Mouse (Mus musculus) CH12.LX (cell line): ENCODE results near the gene Clpb. TPM values are rescaled to one million over a fixed set of nuclear protein-coding genes. Genes with fewer than 3 reads are reported as not detected.
"Not testable (repeated sequence)": the region's sequence is repeated elsewhere in the genome, so short reads cannot be mapped to it uniquely, and the experiment has no call there.

Experiments used
- DNase-seq: peaks from one replicate; pipeline ENCODE4 v3.0.0-alpha.2; 2013; ENCODE audit errors: extremely low read depth
- H3K27ac ChIP-seq: 2 replicates; pipeline ENCODE4 v1.5.1; 2012; ENCODE audit warnings: low read depth, mild to moderate bottlenecking, control low read depth, moderate library complexity; ENCODE audit not compliant: insufficient read depth
- H3K27me3 ChIP-seq: replicated peaks from 2 replicates; pipeline ENCODE3; 2012; ENCODE audit warnings: inconsistent platforms
- H3K36me3 ChIP-seq, 2 experiments: replicated peaks in 1 of 2; 2 replicates each; pipeline versions ENCODE3 to v1.6.1; 2012; ENCODE audit warnings: inconsistent platforms in 1 of 2, low read length in 1 of 2, mild to moderate bottlenecking in 1 of 2, mixed read lengths in 1 of 2, moderate library complexity in 1 of 2; ENCODE audit not compliant: control insufficient read depth in 1 of 2, insufficient read depth in 1 of 2
- H3K4me1 ChIP-seq, 2 experiments: 2 replicates each; pipeline ENCODE4 v1.6.1; 2012; ENCODE audit warnings: inconsistent platforms in 1 of 2, moderate library complexity in 1 of 2; ENCODE audit not compliant: insufficient read depth in 2 of 2, control insufficient read depth in 1 of 2
- H3K4me2 ChIP-seq: 2 replicates; pipeline ENCODE4 v1.6.1; 2012; ENCODE audit warnings: low read depth, mild to moderate bottlenecking, control low read depth; ENCODE audit not compliant: poor library complexity, insufficient read depth, severe bottlenecking
- H3K4me3 ChIP-seq, 3 experiments: fragments of 150-350 bp in 1 of 3; sonication (generic) in 1 of 3; replicated peaks in 1 of 3; 2 replicates each; pipeline versions ENCODE3 to v1.5.1; 2011 to 2012; ENCODE audit warnings: low read depth in 2 of 3, low read length in 2 of 3, mild to moderate bottlenecking in 2 of 3, moderate library complexity in 2 of 3, control low read depth in 1 of 3, improper control_type of control experiment in 1 of 3, inconsistent platforms in 1 of 3, mixed read lengths in 1 of 3; ENCODE audit not compliant: poor library complexity in 1 of 3
- H3K79me2 ChIP-seq: replicated peaks from 2 replicates; pipeline ENCODE4 v1.6.1; 2012; ENCODE audit warnings: mild to moderate bottlenecking, moderate library complexity; ENCODE audit not compliant: control insufficient read depth, poor library complexity, insufficient read depth, severe bottlenecking; ENCODE audit errors: extremely low read depth
- H3K9ac ChIP-seq: 2 replicates; pipeline ENCODE4 v1.6.1; 2012; ENCODE audit warnings: low read depth, mild to moderate bottlenecking, control low read depth, moderate library complexity; ENCODE audit not compliant: insufficient read depth
- H3K9me3 ChIP-seq: replicated peaks from 2 replicates; pipeline ENCODE3; 2012; ENCODE audit warnings: low read length, inconsistent platforms, mixed read lengths
- CHD2 ChIP-seq: IDR thresholded peaks from 2 replicates; pipeline ENCODE4 v1.6.1; 2011; ENCODE audit warnings: low read length, improper control_type of control experiment
- CTCF ChIP-seq, 2 experiments: IDR thresholded peaks in 1 of 2; conservative IDR thresholded peaks in 1 of 2; 2 replicates each; pipeline ENCODE4 v1.5.1; 2011 to 2012; ENCODE audit warnings: low read depth in 2 of 2, low read length in 2 of 2, improper control_type of control experiment in 1 of 2, inconsistent platforms in 1 of 2, mild to moderate bottlenecking in 1 of 2, moderate library complexity in 1 of 2
- E2F4 ChIP-seq: IDR thresholded peaks from 2 replicates; pipeline ENCODE4 v1.6.1; 2011; ENCODE audit warnings: low read depth, low read length, improper control_type of control experiment; ENCODE audit not compliant: insufficient replicate concordance
- ELF1 ChIP-seq: IDR thresholded peaks from 2 replicates; pipeline ENCODE4 v1.6.1; 2014; ENCODE audit warnings: low read depth, mild to moderate bottlenecking, inconsistent platforms, low read length, improper control_type of control experiment
- HCFC1 ChIP-seq: IDR thresholded peaks from 2 replicates; pipeline ENCODE4 v1.6.1; 2012; ENCODE audit warnings: low read depth, mild to moderate bottlenecking, inconsistent platforms, low read length, improper control_type of control experiment
- IRF4 ChIP-seq: IDR thresholded peaks from 2 replicates; pipeline ENCODE4 v1.6.1; 2014; ENCODE audit warnings: low read depth, mild to moderate bottlenecking, inconsistent platforms, low read length, improper control_type of control experiment
- KAT2A ChIP-seq: IDR thresholded peaks from 2 replicates; pipeline ENCODE4 v1.6.1; 2012; ENCODE audit warnings: low read length, improper control_type of control experiment, inconsistent platforms; ENCODE audit not compliant: insufficient replicate concordance
- MAFK ChIP-seq: IDR thresholded peaks from 2 replicates; pipeline ENCODE4 v1.6.1; 2011; ENCODE audit warnings: low read length, improper control_type of control experiment; ENCODE audit not compliant: insufficient replicate concordance
- MEF2A ChIP-seq: IDR thresholded peaks from 2 replicates; pipeline ENCODE4 v1.6.1; 2014; ENCODE audit warnings: low read depth, mild to moderate bottlenecking, inconsistent platforms, low read length, improper control_type of control experiment, borderline replicate concordance
- MYC ChIP-seq: IDR thresholded peaks from 2 replicates; pipeline ENCODE4 v1.6.1; 2011; ENCODE audit warnings: low read depth, mild to moderate bottlenecking, improper control_type of control experiment, low read length
- NELFE ChIP-seq: IDR thresholded peaks from 2 replicates; pipeline ENCODE4 v1.6.1; 2011; ENCODE audit warnings: low read depth, low read length, improper control_type of control experiment
- NRF1 ChIP-seq: IDR thresholded peaks from 2 replicates; pipeline ENCODE4 v1.6.1; 2014; ENCODE audit warnings: low read depth, mild to moderate bottlenecking, inconsistent platforms, low read length, improper control_type of control experiment, moderate library complexity
- POLR2AphosphoS2 ChIP-seq: IDR thresholded peaks from 2 replicates; pipeline ENCODE4 v1.6.1; 2011; ENCODE audit warnings: low read depth, low read length, improper control_type of control experiment
- RAD21 ChIP-seq: IDR thresholded peaks from 2 replicates; pipeline ENCODE4 v1.6.1; 2011; ENCODE audit warnings: low read depth, mild to moderate bottlenecking, low read length, improper control_type of control experiment, moderate library complexity
- TCF12 ChIP-seq: IDR thresholded peaks from 2 replicates; pipeline ENCODE4 v1.6.1; 2014; ENCODE audit warnings: low read depth, mild to moderate bottlenecking, inconsistent platforms, low read length, improper control_type of control experiment
- USF1 ChIP-seq: IDR thresholded peaks from 2 replicates; pipeline ENCODE4 v1.6.1; 2014; ENCODE audit warnings: low read depth, mild to moderate bottlenecking, inconsistent platforms, low read length, improper control_type of control experiment
- ZC3H11A ChIP-seq: IDR thresholded peaks from 2 replicates; pipeline ENCODE4 v1.6.1; 2012; ENCODE audit warnings: low read depth, mild to moderate bottlenecking, inconsistent platforms, low read length, improper control_type of control experiment
- ZMIZ1 ChIP-seq: IDR thresholded peaks from 2 replicates; pipeline ENCODE4 v1.6.1; 2012; ENCODE audit warnings: low read depth, mild to moderate bottlenecking, inconsistent platforms, low read length, improper control_type of control experiment
- ZNF384 ChIP-seq: IDR thresholded peaks from 2 replicates; pipeline ENCODE4 v1.6.1; 2012; ENCODE audit warnings: low read depth, low read length, improper control_type of control experiment, inconsistent platforms
- dilution Hi-C: fragments of 300-500 bp; cut with MboI; formaldehyde crosslinking; loops from 2 replicates; pipeline ENCODE4 v1.14.3; 2020; ENCODE audit warnings: low sequenced_read_pairs; ENCODE audit not compliant: extremely low pct_unique_long_range_greater_than_20kb, extremely low pct_ligation_motif_present
- in situ Hi-C: fragments of 300-500 bp; cut with MboI; formaldehyde crosslinking; loops from 3 replicates; pipeline ENCODE4 v1.14.3; 2019; ENCODE audit warnings: low sequenced_read_pairs, low pct_ligation_motif_present, low pct_unique_long_range_greater_than_20kb, mixed read lengths
- polyA plus RNA-seq: library from polyadenylated mRNA; unstranded; fragments of >175 nt; gene quantifications from 2 replicates; pipeline ENCODE4 v1.2.1, GENCODE M21; 2012; ENCODE audit warnings: low read depth; ENCODE audit not compliant: insufficient read length
- total RNA-seq, 2 experiments: library from RNA; depleted of rRNA; stranded (reverse); fragments of 300-350 nt in 1 of 2; fragments of >200 nt in 1 of 2; gene quantifications; 2 replicates each; pipeline ENCODE4 v1.2.3; 2012 to 2014

Gene Clpb
- total and polyA plus RNA-seq, 3 experiments, result 25.5 to 68.4 (median 41.7) TPM

DNA sequence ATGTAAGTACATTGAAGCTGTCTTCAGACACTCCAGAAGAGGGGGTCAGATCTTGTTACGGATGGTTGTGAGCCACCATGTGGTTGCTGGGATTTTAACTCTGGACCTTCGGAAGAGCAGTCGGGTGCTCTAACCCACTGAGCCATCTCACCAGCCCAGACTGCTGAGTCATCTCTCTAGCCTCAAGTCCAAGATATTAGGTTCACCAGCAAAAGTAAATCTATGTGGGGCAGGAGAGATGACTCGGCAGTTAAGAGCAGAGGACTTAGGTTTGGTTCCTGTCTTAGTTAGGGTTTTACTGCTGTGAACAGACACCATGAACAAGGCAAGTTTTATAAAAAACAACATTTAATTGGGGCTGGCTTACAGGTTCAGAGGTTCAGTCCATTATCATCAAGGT lies 41.6 kb upstream of the Clpb start:
- in situ Hi-C loops, result loop anchor here (10.0 kb wide), 1 partner anchor 177 kb away; no protein-coding TSS in a partner anchor
- H3K4me1 ChIP-seq, H3K4me3 ChIP-seq, H3K9ac ChIP-seq, dilution Hi-C loops, H3K27ac ChIP-seq, H3K4me2 ChIP-seq, H3K79me2 ChIP-seq, H3K27me3 ChIP-seq, H3K9me3 ChIP-seq, H3K36me3 ChIP-seq: not testable (repeated sequence)
- peak; percentile 4 for DNase-seq
- TF ChIP-seq MAFK, result peak; percentile 53; the same call in 1 of the 2 replicates

DNA sequence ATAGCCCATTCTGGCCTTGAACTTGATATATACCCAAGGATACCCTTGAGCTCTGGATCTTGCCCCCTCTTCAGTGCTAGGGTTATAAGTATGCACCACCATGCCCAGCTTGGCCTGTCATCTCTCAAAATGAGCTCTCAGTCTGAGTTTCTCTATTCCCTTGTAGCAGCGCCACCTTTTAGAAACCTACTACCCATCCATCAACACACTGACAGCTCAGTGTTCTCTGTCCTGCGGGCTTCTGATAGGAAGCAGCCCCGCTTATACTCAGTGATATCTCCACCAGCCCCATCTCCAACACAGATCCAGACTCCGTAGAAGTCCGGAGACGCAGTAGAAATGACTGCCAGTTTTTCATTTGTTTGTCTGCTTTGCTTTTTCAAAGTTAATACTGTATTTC lies 39.1 kb upstream of the Clpb start:
- DNase-seq, result no peak
- no peaks in the 10 kb centered on the region for H3K4me1 ChIP-seq
- in situ Hi-C loops (loop anchor here (10.0 kb wide), 1 partner anchor 179 kb away; no protein-coding TSS in a partner anchor), dilution Hi-C loops (no loop called here)
- H3K36me3 ChIP-seq, result no peaks in the 10 kb centered on the region
- no peak overlapping the region for H3K27ac ChIP-seq
- no peak overlapping the region for H3K4me3 ChIP-seq
- TF ChIP-seq NRF1 (no peak), MAFK (no peak), IRF4 (no peak), HCFC1 (no peak), ELF1 (no peak), TCF12 (no peak), ZC3H11A (no peak), RAD21 (no peak), ZNF384 (no peak), NELFE (no peak), E2F4 (no peak), MEF2A (no peak), KAT2A (no peak), POLR2AphosphoS2 (no peak), CTCF (conservative IDR thresholded peaks at IDR 0.05 in 1 of 2, IDR thresholded peaks at IDR 0.05 in 1 of 2; ENCODE audit: low read depth in 2 of 2, low read length in 2 of 2) (no peak), USF1 (no peak), ZMIZ1 (no peak), CHD2 (no peak), MYC (no peak)
- no peaks in the 10 kb centered on the region for H3K9me3 ChIP-seq
- no peaks in the 10 kb centered on the region for H3K79me2 ChIP-seq
- 0 out of 2 replicates have a peak overlapping the region, but pooled peaks have one; percentile 32 for H3K4me2 ChIP-seq
- no peak overlapping the region for H3K9ac ChIP-seq
- H3K27me3 ChIP-seq, result peaks cover 3% of the 10 kb centered on the region

DNA sequence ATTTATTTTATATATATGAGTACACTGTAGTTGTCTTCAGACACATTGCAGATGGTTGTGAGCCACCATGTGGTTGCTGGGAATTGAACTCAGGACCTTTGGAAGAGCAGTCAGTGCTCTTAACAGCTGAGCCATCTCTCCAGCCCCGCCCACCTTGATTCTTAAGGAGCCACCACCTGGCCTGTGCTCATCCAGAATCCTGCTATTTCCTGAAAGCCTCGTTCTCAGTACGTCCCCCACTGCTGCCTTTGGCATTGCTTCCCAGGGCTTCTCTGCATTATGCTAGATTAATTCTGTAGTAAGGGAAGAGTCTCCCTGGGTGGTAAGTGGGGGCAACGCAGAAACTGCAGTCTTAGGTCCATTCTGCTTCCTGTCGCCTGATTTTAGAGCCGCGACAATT lies 36.3 kb upstream of the Clpb start:
- H3K4me2 ChIP-seq, H3K36me3 ChIP-seq, H3K79me2 ChIP-seq, dilution Hi-C loops, H3K9ac ChIP-seq, H3K4me1 ChIP-seq, H3K9me3 ChIP-seq, DNase-seq, H3K27ac ChIP-seq, H3K4me3 ChIP-seq: not testable (repeated sequence)
- in situ Hi-C loops, result loop anchor here (10.0 kb wide), 1 partner anchor 182 kb away; no protein-coding TSS in a partner anchor
- H3K27me3 ChIP-seq, result peaks cover 12% of the 10 kb centered on the region
